Mouse (Mus musculus): ENCODE measurements around the gene Wbp4.
"Not testable (repeated sequence)": the region's sequence is repeated elsewhere in the genome, so short reads cannot be mapped to it uniquely, and the experiment has no call there.

GRCm38 (mm10) chr14:79426730-79427365, 54.5 kb downstream of the Wbp4 start:
- not testable (repeated sequence) for TF ChIP-seq TAL1 (conservative IDR thresholded peaks at IDR 0.05; ENCODE audit: low read depth, low read length); CTCF (IDR thresholded peaks at IDR 0.05; ENCODE audit: low read depth, low read length); GATA1 (IDR thresholded peaks at IDR 0.05; ENCODE audit: borderline replicate concordance, low read length)
